Mouse (Mus musculus) frontal cortex, adult (tissue): ENCODE results near the gene Dlx3.

Experiments
- ATAC-seq: cut with Nextera tagmentation; 2 replicates; pipeline ENCODE4 v1.9.2; 2017; ENCODE audit warnings: mild to moderate bottlenecking, moderate library complexity, mixed read lengths; ENCODE audit not compliant: low TSS enrichment

Gene Dlx3

GRCm38 (mm10) chr11:95157356-95157755 is 37.4 kb downstream of the Dlx3 start:
- ATAC-seq, result no peak

GRCm38 (mm10) chr11:95157872-95158271 is 38.0 kb downstream of the Dlx3 start:
- no peak for ATAC-seq

DNA sequence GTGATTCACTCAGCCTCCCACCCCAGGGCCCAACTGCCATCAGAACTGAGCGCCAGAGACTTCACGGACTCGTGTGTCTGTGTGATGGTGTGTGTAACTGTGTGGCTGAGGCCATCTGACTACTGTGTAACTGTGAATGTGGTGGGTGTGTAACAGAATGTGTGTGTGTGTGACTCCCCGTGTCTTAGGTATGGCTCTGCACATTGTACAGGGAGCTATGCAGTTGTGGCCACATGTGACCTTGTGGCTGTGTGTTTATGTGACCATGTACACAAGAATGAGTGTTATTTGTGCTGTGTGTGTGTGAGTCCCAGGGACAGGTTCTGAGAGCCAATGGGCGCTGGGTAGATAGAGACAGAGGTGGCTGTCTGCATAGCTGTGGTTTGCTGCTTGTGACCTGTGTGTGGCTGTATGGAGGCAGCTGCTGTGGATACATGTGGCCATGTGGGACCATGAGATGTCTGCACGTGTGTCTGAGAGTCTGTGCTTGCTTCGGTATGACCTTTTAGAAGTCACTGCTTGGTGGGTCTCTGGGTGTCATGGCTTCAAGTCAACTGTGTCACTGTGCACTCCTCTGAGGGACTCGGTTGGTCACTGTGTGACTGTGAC is 39.9 kb downstream of the Dlx3 start:
- no peak for ATAC-seq

DNA sequence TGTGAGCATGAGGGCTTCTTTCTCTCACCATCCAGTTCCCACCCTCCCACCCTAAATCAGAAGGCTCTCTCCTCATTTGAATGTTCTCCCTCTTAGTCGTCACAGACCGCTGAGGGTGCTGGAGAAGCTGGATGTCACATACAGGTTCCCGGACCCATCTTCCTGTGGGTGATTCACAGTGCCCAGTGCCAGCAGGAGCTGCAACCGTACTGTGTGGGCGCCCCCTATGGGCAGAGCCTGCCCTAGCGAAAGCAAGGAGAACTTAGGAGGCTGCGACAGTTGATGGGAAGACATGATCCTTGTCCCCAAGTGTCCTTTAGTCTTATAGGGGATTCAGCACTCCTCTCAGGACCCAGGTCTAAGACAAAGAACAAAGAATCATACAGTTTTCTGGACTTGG is 40.8 kb downstream of the Dlx3 start:
- ATAC-seq, result no peak

DNA sequence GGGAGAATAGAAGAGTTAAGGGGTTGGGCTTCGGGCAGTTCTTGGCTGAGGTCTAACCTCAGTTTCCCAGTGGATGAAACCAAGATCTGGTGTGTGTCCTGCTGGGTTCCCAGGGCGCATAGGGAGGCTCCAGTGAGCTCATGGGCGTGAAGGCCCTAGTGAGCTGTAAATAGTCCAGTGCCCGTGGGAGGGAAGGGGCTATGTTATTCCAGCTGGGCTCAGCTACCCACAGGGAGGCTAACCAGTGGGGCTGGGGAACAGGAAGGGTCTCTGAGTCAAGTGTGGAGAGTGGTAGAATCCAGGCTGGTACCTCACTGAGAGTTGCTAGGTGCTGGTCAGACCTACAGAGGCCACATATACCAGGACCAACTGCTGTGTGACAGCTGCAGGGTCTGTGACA is 41.8 kb downstream of the Dlx3 start:
- no peak for ATAC-seq

- ATAC-seq, result no peak
Observed at GRCm38 (mm10) chr11:95165857-95166256, 45.9 kb downstream of the Dlx3 start.
